Mouse (Mus musculus) C2C12 (cell line): ENCODE data around the gene Mitf.

Experiments used
- CTCF ChIP-seq: IDR thresholded peaks from one replicate; pipeline ENCODE4 v1.5.1; 2011; ENCODE audit not compliant: control insufficient read depth, insufficient read depth, insufficient read length
- MAX ChIP-seq: IDR thresholded peaks from one replicate; pipeline ENCODE4 v1.6.1; 2011; ENCODE audit warnings: mild to moderate bottlenecking, control low read depth
- MYOD1 ChIP-seq: IDR thresholded peaks from one replicate; pipeline ENCODE4 v1.6.1; 2011; ENCODE audit warnings: low read depth; ENCODE audit not compliant: control insufficient read depth, insufficient read length
- MYOG ChIP-seq: IDR thresholded peaks from one replicate; pipeline ENCODE4 v1.6.1; 2011; ENCODE audit not compliant: control insufficient read depth, insufficient read length; ENCODE audit errors: extremely low read depth
- USF1 ChIP-seq: IDR thresholded peaks from one replicate; pipeline ENCODE4 v1.6.1; 2011; ENCODE audit warnings: low read depth, mild to moderate bottlenecking, control low read depth, moderate library complexity

DNA sequence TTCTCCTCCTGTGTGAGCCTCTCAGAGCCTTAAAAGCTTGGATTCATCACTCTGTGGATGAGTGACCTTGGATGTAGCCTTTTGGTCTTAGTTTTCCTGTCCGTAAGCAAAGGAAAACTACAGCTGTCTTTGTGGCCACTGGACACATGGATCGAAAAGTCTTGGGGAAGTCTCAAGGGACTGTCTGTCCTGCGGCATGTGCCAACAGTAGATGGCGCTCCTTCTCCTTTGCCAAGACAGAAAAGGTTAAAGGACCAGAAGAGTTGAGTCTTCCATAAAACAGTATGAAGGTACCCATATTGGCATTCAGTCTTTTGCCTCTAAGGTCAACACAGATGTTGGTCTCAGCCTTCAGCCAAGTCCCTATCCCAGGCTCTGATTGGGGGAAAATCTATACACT lies 47.6 kb upstream of the Mitf start:
- TF ChIP-seq CTCF = peak; percentile 59
- no peak for TF ChIP-seq USF1
- TF ChIP-seq MAX = no peak
- TF ChIP-seq MYOG = no peak
- TF ChIP-seq MYOD1 = no peak
